Mouse (Mus musculus) T-helper 1 cell (primary cell): Measurements from ENCODE around the gene Lyrm7.

Experiments
- in situ Hi-C: fragments of 300-600 bp; cut with MboI, MseI; formaldehyde crosslinking; loops from one replicate; pipeline ENCODE4 v1.15.1; 2025; ENCODE audit warnings: high pct_unique_total_duplicates

The Lyrm7 gene

DNA sequence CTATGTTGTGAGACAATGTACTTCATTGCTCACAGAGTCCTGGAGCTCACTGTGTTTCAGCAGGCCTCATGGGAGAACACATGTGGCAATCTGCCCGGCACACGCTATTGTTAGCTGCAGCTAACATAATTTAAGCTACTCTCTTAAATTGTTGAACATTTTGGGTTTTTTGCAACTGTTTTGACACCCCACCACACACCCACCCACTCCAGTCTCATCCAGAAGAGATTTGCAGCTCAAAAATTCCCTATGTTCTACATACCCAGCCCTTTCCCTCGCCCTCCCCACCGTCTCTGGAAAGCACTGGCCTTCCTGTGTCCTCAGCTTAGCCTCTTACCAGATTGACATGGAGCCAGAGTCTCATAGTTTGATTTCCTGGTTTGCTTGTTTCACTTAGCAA is 55.5 kb downstream of the Lyrm7 start:
- in situ Hi-C loops, result no loop called here

DNA sequence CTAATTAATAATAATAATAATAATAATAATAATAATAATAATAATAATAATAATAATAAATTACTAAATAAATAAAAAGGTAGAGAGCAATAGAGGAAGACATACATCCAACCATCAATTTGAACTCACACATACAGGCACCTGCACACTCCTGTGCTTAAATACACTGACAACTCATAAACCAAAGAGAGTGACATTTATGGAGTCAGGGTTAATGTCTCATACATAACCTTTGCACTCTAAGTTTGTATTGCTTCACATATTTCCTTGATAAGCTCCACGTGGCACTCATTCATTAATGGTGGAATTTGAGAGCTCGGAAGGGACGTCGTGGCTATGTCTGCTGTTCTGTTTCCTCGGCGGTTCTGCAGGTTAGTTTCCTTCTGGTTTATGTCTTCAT is 58.1 kb downstream of the Lyrm7 start:
- in situ Hi-C loops, result no loop called here

DNA sequence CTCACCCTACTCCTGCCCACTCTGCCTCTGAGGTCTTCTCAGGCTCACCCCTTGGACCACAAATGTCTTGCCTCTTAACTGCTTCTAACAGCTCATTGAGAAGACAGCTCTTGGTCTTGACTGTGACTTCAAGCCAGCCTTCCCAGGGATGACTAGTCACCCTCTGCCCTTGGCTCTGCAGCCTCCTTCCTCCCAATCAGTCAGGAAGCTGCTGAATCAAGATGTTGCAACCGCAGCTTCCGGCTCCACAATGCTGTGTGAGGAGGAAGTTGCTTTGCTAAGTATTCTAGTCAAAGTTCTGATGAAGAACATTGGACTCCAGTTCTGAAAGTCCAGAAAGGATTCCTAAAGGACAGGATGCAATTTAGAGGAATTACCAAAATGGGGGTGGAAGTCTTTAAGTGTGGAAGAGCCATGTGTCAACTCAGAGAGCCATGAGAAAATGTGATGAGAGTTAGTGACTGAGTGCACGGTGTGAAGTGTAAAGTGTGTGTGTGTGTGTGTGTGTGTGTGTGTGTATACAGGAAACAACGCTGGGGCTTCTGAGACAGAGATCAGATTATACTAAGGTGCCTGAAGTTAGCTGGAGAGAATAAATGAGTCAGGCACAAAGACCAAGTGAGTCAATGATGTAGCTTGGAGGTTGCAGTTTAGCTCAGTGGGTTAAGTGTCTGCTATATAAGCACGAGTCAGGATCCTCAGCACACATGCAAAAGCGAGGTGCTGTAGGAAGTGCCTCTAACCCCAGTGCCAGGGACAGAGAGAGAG is 58.7 kb downstream of the Lyrm7 start:
- in situ Hi-C loops, result no loop called here

DNA sequence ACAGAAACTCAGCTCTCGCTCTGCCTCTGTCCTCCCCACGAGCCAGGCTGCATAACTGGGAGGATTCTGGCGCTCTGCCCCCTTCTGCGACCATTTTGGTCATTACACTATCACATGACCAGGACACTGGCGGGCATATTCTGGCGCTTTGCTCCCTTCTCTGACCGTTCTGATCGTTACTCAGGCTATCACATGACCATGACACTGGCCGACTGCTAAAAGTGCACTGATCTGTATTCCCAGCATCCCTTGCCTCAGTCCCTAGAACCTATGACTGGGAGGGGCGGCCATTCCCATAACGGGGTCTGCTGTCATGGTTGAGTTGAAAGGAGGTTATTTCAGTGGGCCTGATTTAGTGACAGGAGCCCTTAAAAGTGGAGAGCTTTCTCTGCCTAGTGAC is 64.2 kb downstream of the Lyrm7 start:
- in situ Hi-C loops, result no loop called here

DNA sequence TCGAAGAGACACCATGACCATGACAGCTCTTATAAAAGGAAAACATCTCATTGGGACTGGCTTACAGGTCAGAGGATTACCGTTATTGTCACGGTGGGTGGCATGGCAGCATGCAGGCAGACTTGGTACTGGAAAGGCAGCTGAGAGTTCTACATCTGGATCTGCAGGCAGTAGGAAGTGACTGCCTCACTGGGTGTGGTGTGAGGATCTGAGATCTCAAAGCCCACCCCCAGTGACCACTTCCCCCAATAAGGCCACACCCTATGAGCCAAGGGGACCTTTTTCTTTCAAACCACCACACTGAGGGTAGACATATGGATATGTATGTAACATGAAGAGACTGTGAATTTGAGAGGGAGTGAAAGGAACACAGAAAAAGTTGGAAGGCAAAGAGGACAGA is 66.0 kb downstream of the Lyrm7 start:
- in situ Hi-C loops, result no loop called here

DNA sequence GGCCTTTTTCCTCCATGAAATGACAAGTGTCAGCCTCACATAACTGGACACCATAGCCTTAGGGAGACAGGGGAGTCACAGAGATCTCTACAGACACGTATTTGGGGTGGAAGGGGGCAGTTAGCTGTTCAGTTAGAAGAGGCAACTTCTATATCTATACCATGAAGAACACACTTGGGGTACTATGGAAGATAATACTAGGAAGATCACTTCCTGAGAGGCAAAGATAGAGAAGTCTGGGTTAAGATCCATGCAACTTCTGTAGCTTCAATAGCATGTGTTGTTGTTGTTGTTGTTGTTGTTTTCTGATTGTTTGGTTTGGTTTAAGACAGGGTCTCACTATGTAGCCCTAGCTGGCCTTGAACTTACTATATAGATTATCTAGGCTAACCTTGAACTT is 67.5 kb downstream of the Lyrm7 start:
- in situ Hi-C loops, result no loop called here

DNA sequence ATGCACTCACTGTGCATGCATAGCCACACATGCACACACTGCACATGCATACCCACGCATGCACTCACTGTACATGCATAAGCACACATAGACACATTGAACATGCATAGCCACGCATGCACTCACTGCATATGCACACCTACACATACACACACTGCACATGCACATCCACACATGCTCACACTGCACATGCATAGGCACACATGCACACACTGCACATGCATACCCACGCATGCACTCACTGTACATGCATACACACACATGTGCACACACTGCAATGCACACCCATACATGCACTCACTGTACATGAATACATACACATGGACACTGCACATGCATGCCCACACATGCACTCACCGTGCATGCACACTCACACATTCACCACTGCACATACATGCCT is 69.3 kb downstream of the Lyrm7 start:
- in situ Hi-C loops, result no loop called here

DNA sequence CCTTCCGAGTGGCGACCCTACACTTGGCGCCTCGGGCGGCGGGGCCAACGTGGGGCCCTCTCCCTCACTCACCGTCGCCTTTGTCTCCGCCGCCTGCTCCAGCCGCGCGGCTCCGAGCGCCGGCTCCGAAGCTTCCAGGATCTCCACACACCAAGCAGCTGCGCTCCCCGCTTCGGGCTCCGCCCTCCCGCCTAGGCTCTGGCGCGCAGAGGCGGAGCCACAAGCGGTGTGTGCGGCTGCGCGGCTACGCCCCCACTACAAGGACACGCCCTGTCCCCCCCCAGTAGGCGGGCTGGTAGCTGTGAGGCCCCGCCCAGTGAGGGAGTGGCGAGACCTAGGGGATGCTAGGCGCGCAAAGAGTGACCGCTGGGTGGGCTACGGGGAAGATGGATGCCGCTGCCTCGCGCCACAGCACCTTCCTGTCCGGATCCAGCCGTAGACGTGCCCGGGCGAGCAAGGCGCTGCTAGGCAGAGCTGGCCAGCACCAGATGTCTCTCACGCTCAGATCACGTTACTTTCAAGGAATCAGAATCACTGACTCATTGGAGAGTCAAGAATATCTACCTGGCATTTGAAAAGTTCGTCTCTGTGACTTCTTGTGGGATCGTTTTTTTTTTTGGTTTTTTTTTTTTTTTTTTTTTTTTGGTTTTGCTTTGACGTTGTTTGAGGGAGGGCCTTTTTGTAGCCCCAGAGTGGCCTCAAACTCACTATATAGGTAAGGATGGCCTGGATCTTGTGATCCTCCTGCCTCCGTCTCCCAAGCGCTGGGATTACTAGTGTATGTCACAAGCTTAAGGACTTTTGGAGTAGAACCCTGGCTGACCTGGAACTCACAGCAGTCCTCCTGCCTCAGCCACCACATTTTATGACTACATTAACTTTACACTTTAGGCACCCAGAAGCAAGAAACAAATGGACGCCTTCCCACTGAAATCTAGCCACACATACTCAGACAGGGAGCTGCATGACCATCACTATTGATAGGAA is 72.9 kb downstream of the Lyrm7 start, which contains the start of gene Cdc42se2:
Cdc42se2 (minus strand) TSS at position 188 of the 987 bp plus-strand sequence.
- in situ Hi-C loops, result no loop called here

DNA sequence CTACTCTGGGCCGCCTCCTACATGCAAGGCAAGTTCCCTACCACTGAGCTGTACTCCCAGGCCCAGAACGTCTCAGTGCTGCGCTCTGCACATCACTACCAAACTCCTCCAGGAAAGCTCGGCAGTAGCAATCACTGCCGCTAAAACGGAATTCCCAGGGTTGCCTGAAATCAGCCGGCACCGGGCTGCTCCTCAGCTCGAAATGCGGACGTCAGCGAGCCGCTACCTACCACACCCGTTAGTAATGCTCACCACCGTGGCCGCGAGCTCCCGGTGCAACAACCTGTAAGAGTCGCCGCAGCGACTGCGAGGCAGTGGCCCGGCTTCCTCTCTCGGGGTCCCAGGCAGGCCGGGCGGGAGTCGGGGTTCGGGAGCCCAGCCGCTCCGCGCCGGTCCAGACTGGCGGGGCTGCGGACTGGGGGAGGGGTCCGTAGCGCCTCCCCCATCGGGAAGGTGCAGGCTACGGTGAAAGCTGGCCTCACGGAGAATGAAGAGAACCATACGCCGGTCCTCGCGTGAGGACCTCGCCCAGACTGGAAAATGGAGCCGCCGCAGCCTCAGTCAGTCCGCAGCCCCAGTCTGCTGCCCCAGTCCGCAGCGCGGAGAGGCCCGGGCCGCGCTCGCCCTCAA is 73.7 kb downstream of the Lyrm7 start:
- in situ Hi-C loops, result no loop called here

DNA sequence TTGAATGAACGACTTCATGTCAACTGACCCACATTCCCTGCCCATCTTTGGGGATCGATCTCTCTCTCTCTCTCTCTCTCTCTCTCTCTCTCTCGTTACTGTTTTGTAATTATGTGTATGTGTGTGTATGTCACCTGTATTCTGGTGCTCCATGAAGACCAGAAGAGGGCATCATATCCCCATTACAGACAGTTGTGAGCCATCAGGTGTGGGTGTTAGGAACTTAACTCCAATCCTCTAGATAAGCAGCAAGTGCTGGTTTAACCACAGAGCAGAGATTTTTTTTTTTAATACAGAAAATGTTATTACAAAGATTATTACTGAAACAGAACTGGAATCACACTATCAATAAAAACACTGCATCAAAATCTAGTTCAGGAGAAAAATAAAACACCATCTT is 75.2 kb downstream of the Lyrm7 start:
- in situ Hi-C loops, result no loop called here

DNA sequence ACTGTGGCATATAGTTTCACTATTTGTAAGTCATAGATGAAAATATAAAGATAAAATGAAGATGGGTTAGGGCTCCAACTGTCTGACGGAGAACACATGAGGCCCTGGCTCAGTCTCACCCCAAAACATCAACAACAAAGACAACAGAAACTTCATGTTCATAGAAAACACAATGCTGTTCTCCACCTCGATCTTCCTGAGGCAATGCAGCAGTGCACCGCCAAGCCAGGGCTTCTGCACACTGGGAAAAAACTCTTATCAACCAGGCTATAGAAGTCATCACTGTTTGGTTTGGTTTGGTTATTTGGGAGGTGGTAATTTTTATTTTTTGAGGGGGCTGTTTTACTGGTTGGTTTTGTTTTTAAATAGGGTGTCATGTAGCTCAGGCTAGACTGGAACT is 76.3 kb downstream of the Lyrm7 start:
- in situ Hi-C loops, result no loop called here

DNA sequence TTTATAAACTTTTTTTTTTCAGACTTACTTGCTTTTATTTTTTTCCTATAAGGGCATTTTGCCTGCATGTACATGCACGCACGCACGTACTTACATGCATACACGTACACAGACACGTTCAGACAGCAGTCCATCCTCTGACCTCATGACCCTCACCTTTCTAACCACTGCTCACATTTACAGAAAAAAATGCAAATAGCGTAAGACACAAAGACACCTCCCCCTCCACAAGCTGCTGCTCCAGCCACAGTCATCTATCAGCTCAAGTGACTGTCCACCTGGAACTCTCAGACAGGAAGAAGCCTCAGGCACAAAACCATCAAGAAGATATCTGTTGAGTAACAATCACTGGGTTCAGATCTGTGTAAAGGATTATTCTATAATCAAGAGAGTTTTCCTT is 78.5 kb downstream of the Lyrm7 start:
- in situ Hi-C loops, result no loop called here

DNA sequence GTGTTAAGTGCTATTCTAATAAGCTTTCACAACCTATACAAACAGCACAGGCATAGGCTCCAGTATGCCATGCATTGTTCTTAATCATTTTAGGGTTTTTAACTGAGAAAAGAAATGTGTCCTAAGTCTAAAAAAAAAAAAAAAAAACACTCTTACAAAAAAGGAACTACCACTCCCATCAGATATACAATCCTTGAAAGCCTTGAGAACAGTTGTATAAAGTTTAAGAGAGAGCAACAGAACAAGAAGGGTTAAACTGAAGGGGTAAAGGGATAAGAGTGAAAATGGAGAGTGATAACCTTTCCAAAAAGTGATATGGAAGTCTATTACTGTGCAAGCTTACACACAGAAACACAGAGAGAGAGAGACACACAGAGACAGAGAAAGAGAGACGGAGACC is 80.8 kb downstream of the Lyrm7 start:
- in situ Hi-C loops, result no loop called here

DNA sequence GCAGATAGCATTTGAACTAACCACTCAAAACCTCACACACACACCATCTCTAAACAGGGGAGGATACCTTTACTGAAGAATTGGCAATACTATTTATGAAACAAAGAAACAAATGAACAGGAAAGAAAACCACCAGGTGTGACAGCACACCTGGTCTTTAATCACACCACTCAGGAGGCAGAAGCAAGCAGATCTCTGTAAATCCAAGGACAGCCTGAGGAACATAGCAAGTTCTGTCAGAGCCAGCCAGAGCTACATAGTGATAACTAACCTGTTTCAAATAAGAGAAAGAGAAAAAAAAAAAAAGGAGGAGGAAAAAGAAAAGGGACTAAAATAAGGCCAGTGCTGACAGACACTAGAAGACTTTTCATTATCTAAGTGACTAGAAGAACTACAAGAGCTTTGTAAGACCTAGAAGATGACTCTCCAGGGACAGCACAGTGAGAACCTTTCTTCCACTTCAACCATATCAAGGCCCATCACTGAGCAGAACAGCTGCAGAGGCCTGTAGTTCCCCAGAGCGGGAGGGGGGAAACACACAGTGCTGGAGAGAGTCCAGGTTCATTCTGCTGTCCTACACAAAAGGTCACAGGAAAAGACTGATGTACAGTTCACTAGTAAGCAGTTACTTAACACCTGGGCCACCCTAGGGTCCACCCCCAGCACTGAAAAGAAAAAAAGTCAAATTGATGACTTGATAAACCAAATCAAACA is 82.4 kb downstream of the Lyrm7 start:
- in situ Hi-C loops, result no loop called here

DNA sequence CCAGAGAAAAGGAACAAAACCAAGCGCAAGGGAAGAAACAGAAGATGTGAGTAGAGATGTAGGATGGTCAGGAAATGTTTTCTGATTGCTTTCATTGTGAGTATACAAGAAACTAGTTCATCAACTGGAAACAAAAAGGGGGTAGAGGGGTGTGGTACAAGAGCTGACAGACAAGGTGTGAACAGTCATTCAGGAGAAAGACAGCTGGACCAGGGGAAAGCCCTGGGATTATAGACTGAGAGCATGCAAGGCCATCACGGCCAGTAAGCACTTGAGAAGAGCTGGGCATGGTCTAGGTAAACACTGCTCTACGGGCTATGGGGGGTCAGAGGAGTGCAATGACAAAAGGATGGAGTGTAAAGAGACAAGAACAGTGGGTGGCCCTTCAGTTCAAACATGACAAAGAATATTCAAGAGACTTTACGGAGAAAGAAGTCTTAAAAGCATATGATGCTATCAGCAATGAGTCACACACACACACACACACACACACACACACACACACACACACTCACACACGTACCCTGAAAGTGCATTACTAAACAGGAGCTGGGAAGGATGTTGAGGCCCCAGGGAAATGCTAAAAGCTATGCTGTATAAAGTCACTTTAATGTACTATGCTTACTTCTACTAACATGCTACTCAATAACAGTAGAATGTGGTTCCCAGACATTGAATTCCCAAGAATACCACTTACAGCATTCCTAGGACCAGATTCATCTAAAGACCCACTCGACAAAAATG is 83.2 kb downstream of the Lyrm7 start:
- in situ Hi-C loops, result no loop called here
